Mouse (Mus musculus): Measurements from ENCODE around the gene Tmub1. TPM values are rescaled to one million over a fixed set of nuclear protein-coding genes. Genes with fewer than 3 reads are reported as not detected.

Tmub1 gene
- 6.2 and 6.4 TPM in 2 replicates for polyA plus RNA-seq (2012; rRNA removed)

GRCm38 (mm10) chr5:24447624-24448298 is at the start of gene Tmub1:
Gene Tmub1, minus strand, starts transcription at chr5:24447854.

GRCm38 (mm10) chr5:24452030-24452690 is 4.5 kb upstream of the Tmub1 start, which contains the start of gene Agap3:
Gene Agap3, plus strand, starts transcription at chr5:24452177.

GRCm38 (mm10) chr5:24444746-24445427 is 2.8 kb downstream of the Tmub1 start, which contains the start of gene Fastk:
Gene Fastk, minus strand, starts transcription at chr5:24445287.

DNA sequence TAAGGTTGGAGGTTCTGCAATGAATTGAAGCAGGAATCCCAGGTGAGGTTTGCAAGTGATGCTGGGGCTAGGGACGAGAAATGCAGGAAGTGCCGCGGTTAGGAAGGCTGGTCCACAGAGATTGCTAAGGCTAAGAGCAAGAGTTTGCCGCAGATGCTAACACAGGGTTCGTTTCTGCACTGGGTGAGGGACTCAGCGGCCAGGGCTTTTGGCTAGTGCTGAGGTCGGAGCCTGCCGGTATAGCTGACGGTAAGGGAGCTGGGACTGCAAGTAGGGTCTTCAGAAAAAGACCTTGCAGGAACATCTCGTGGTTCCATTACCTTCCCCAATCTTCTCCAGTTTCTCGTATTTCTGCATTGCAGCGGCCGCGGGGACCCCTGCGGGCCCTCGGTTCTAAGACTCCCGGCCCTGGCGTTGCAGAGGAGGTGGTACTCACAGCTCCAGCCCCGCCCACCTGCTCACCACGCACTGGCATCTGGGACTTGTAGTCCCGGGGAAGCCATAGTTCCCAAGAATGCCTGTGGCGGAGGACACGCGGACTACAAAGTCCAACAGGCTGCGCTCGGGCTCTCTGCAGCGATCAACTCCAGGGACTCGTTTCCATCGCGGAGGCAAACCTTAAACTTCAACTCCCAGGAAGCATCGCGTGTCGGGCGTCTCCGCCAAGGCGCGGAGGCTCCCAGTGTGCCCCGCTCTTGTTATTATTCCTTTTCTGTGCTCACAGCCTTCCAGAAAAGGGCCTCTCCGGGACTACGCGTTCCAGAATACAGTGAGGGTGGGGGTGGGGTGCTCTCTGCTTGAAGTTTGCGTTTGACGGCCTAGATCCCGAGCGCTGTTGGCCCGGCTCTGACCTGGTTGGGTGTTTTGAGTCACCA is 24.3 kb downstream of the Tmub1 start, which contains the start of the genes Cdk5 and Slc4a2:
TSS of gene Cdk5 (minus strand) at position 402 of the 875 bp plus-strand sequence.
TSS of gene Slc4a2 (plus strand) at position 709 of the 875 bp plus-strand sequence.

GRCm38 (mm10) chr5:24413042-24413693 is 34.5 kb downstream of the Tmub1 start, which contains the start of gene Asic3:
Gene Asic3, plus strand, starts transcription at chr5:24413392.

Other genes with a start within 250 kb of the Tmub1 start
- gene Kcnh2, start 96.2 kb downstream of the Tmub1 start, polyA plus RNA-seq (2012; rRNA removed), result 0.70 and 0.86 TPM in 2 replicates
- gene Nos3, start 83.0 kb downstream of the Tmub1 start, polyA plus RNA-seq (2012; rRNA removed), result 2.1 and 2.6 TPM in 2 replicates
- 5.7 and 8.2 TPM in 2 replicates for gene Atg9b, start 55.7 kb downstream of the Tmub1 start, polyA plus RNA-seq (2012; rRNA removed)
- gene Abcb8, start 54.2 kb downstream of the Tmub1 start, polyA plus RNA-seq (2012; rRNA removed), result 22.3 and 23.8 TPM in 2 replicates
- gene Asic3, start 34.5 kb downstream of the Tmub1 start, polyA plus RNA-seq (2012; rRNA removed), result 0.25 and 0.31 TPM in 2 replicates
- 18.9 and 21.8 TPM in 2 replicates for gene Cdk5, start 24.3 kb downstream of the Tmub1 start, polyA plus RNA-seq (2012; rRNA removed)
- 14.2 and 14.9 TPM in 2 replicates for gene Slc4a2, start 24.0 kb downstream of the Tmub1 start, polyA plus RNA-seq (2012; rRNA removed)
- gene Fastk, start 2.6 kb downstream of the Tmub1 start, polyA plus RNA-seq (2012; rRNA removed), result 68.3 and 84.0 TPM in 2 replicates
- gene Agap3, start 4.3 kb upstream of the Tmub1 start, polyA plus RNA-seq (2012; rRNA removed), result 10.9 and 14.0 TPM in 2 replicates
- not detected in 2 replicates for gene Gbx1, start 79.3 kb upstream of the Tmub1 start, polyA plus RNA-seq (2012; rRNA removed)
- gene Asb10, start 93.1 kb upstream of the Tmub1 start, polyA plus RNA-seq (2012; rRNA removed), result 0.07 and 0.14 TPM in 2 replicates
- 0.01 and 0.02 TPM in 2 replicates for gene 4931409K22Rik, start 109.0 kb upstream of the Tmub1 start, polyA plus RNA-seq (2012; rRNA removed)
- gene Abcf2, start 129.6 kb upstream of the Tmub1 start, polyA plus RNA-seq (2012; rRNA removed), result 19.8 and 20.2 TPM in 2 replicates
- 7.7 and 8.8 TPM in 2 replicates for gene Chpf2, start 138.9 kb upstream of the Tmub1 start, polyA plus RNA-seq (2012; rRNA removed)
- gene Smarcd3, start 176.6 kb upstream of the Tmub1 start, polyA plus RNA-seq (2012; rRNA removed), result 1.1 and 1.4 TPM in 2 replicates
- gene Nub1, start 237.7 kb upstream of the Tmub1 start, polyA plus RNA-seq (2012; rRNA removed), result 15.7 and 16.5 TPM in 2 replicates